In genomic region chr9:74645394-74645793, GRCm38 (mm10) we compare ENCODE assay signal across 17 mouse cellular contexts.
"Had no signal": no experiment of that assay in that cellular context is flagged by ENCODE, and none has a peak within 500 bp of the region (broad histone marks: within the 10 kb centered on the region; RNA-seq: fewer than 3 reads in every experiment).

No protein-coding gene starts in this region.

- H3K27ac ChIP-seq: midbrain, embryonic 10.5 days; midbrain, embryonic 12.5 days; neural tube, embryonic 13.5 days; neural tube, embryonic 15.5 days; stomach, embryonic 15.5 days; stomach, postnatal 0 days had no signal

- ATAC-seq: midbrain, embryonic 16.5 days had no signal

- H3K4me1 ChIP-seq: neural tube, embryonic 13.5 days; neural tube, embryonic 15.5 days; stomach, embryonic 15.5 days had no signal

- DNase-seq: lung, adult 18-20 months; lung, embryonic 14.5 days; lung, postnatal 10 days; lung, postnatal 4 days; midbrain, embryonic 14.5 days; right cerebral cortex, postnatal 14 days; thymus, adult 2 months; thymus, postnatal 25 days; thymus, postnatal 4 days had no signal

- H3K27me3 ChIP-seq: midbrain, embryonic 12.5 days; neural tube, embryonic 13.5 days; neural tube, embryonic 15.5 days; stomach, embryonic 15.5 days had no signal

- H3K9me3 ChIP-seq: midbrain, embryonic 10.5 days; midbrain, embryonic 12.5 days; neural tube, embryonic 13.5 days; neural tube, embryonic 15.5 days; stomach, embryonic 15.5 days had no signal

- H3K4me3 ChIP-seq: midbrain, embryonic 10.5 days; midbrain, embryonic 12.5 days; myocyte; neural tube, embryonic 13.5 days; neural tube, embryonic 15.5 days; stomach, embryonic 15.5 days had no signal

- H3K36me3 ChIP-seq: midbrain, embryonic 10.5 days; midbrain, embryonic 12.5 days; neural tube, embryonic 13.5 days; neural tube, embryonic 15.5 days; stomach, embryonic 15.5 days had no signal

- H3K9ac ChIP-seq: lung, embryonic 14.5 days; midbrain, embryonic 12.5 days; neural tube, embryonic 13.5 days; neural tube, embryonic 15.5 days; stomach, embryonic 15.5 days had no signal

- H3K4me2 ChIP-seq: lung, embryonic 14.5 days; midbrain, embryonic 12.5 days; neural tube, embryonic 13.5 days; neural tube, embryonic 15.5 days; stomach, embryonic 15.5 days had no signal
